Mouse (Mus musculus) forebrain, embryonic 11.5 days (tissue): ENCODE results near the gene Tmem81. TPM values are rescaled to one million over a fixed set of nuclear protein-coding genes. Genes with fewer than 3 reads are reported as not detected.
"Not testable (repeated sequence)": the region's sequence is repeated elsewhere in the genome, so short reads cannot be mapped to it uniquely, and the experiment has no call there.

ENCODE experiments used
- ATAC-seq: fragments of 200-750 bp; cut with Nextera tagmentation; replicated peaks from 2 replicates; pipeline ENCODE4 v1.8.0; 2017; ENCODE audit warnings: moderate TSS enrichment; ENCODE audit not compliant: low FRiP score
- DNase-seq: peaks from one replicate; pipeline ENCODE4 v3.0.0-alpha.2; 2017; ENCODE audit warnings: low spot score
- H3K27ac ChIP-seq: fragments of 300-500 bp; sonication (generic); 2 replicates; pipeline ENCODE4 v1.5.1; 2014; ENCODE audit warnings: low read depth, low read length
- H3K27me3 ChIP-seq: fragments of 300-500 bp; sonication (generic); 2 replicates; pipeline ENCODE4 v1.6.1; 2014; ENCODE audit warnings: mild to moderate bottlenecking, low read length, mixed read lengths; ENCODE audit not compliant: control insufficient read depth, insufficient read depth
- H3K36me3 ChIP-seq: fragments of 300-500 bp; sonication (generic); 2 replicates; pipeline ENCODE4 v1.6.1; 2014; ENCODE audit warnings: mild to moderate bottlenecking, low read length, moderate library complexity, mixed read lengths; ENCODE audit not compliant: control insufficient read depth, insufficient read depth
- H3K4me1 ChIP-seq: fragments of 300-500 bp; sonication (generic); replicated peaks from 2 replicates; pipeline ENCODE4 v1.6.1; 2014; ENCODE audit warnings: low read length, mixed read lengths; ENCODE audit not compliant: control insufficient read depth, insufficient read depth
- H3K4me2 ChIP-seq: fragments of 300-500 bp; sonication (generic); 2 replicates; pipeline ENCODE4 v1.6.1; 2014; ENCODE audit warnings: low read depth, mild to moderate bottlenecking, low read length, moderate library complexity, mixed read lengths; ENCODE audit not compliant: severe bottlenecking
- H3K4me3 ChIP-seq: fragments of 300-500 bp; sonication (generic); 2 replicates; pipeline ENCODE4 v1.5.1; 2014; ENCODE audit warnings: low read depth, low read length
- H3K9ac ChIP-seq: fragments of 300-500 bp; sonication (generic); 2 replicates; pipeline ENCODE4 v1.6.1; 2014; ENCODE audit warnings: low read length
- H3K9me3 ChIP-seq: fragments of 300-500 bp; sonication (generic); 2 replicates; pipeline ENCODE4 v1.6.1; 2016; ENCODE audit warnings: low read length, mixed read lengths; ENCODE audit not compliant: control insufficient read depth
- WGBS: fragments of 180-500 bp; shearing (Covaris S2); extraction: QIAGEN DNeasy Blood & Tissue Kit; methylation state at CpG from one replicate; pipeline ENCODE4 v1.1.7; 2014; 5-methylcytosine and 5-hydroxymethylcytosine counted together
- polyA plus RNA-seq: library from polyadenylated mRNA; unstranded; fragments of >200 nt; fragmentation: Nextera tagmentation; extraction: Ambion mirVana; gene quantifications from 2 replicates; pipeline ENCODE4 v1.2.1, GENCODE M21; 2014

Gene Tmem81
- polyA plus RNA-seq = 1.1 and 1.3 TPM in 2 replicates

DNA sequence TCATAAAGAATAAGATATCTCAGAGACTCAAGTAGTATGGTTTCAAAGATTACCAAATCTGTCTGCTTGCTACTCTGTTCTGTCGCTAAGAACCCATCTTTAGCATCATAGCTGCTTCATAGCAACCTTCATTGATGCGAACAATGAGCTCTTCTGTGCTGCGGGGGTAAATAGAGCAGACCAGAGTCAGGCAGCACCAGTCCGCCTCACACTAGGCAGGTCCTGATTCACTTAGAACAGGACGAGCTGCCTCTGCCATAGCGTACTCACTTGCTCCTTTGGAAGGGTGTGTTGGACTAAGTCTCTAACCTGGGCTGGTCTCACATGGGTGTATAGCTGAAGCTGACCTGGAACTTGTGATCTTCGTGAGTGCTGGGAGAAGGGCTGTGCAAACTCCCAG lies at the start of gene Tmem81:
TSS of gene Tmem81 (plus strand) at position 173 of the 400 bp plus-strand sequence.
- Histone ChIP-seq H3K36me3 (peaks cover 7% of the 10 kb centered on the region), H3K4me3 (no peak within 1 kb of the TSS)

DNA sequence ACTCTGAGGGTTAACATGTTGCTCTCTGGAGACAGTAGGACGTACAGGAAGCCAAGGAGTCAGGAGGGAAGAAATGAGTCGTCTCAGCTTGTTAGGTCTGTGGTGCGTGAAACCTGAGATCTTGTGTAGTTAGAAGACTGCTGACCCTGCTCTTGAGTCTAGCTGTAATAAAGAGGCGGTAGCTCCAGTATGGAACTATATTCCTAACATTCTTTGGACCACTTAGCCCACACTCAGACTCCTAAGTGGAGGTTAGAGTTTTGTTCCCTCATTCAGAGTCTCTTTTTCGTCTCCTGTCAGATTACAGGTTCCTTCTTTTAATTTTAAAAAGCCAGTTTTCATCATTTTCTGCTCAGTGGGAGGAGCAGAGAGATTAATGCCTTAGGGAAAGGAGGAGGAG lies 41.4 kb upstream of the Tmem81 start:
- no peak overlapping the region for H3K4me2 ChIP-seq
- H3K4me1 ChIP-seq = no peaks in the 10 kb centered on the region
- H3K36me3 ChIP-seq = no peaks in the 10 kb centered on the region; the same call in 1 of the 2 replicates
- H3K9me3 ChIP-seq = no peaks in the 10 kb centered on the region
- H3K27ac ChIP-seq = no peak overlapping the region
- DNase-seq (no peak), ATAC-seq (no peak)
- H3K27me3 ChIP-seq = no peaks in the 10 kb centered on the region
- no peak overlapping the region for H3K9ac ChIP-seq
- 84% methylated on average over 5 of the region's 5 CpGs for WGBS
- H3K4me3 ChIP-seq = no peak overlapping the region

More for the DNA sequence above, at the start of gene Tmem81:
- Histone ChIP-seq H3K27ac (no peak within 1 kb of the TSS), H3K9me3 (no peaks in the 10 kb centered on the region), H3K4me2 (no peak within 1 kb of the TSS), H3K27me3 (no peaks in the 10 kb centered on the region), H3K4me1 (no peaks in the 10 kb centered on the region), H3K9ac (no peak within 1 kb of the TSS)
- no peak for ATAC-seq
- no peak for DNase-seq
- 91% methylated on average over 7 of the region's 7 CpGs for WGBS

DNA sequence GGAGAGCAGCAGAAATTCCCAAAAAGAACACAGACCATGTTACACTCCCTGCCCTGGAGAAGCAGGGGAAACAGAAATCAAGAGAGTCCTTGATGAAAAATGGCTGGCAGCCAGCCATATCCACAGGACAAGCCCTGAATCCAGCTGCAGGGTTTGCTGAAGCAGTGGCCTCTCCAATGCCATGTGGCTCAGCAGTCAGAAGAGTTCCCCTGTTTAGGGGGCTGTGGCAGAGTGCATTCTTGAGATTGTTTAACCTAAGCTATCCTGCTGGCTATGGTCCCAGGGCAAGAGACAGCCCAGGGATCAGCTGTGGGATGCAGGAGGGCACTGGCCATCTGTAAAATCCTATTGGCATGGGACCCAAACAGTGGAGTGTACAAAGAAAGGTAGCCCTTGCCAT lies 37.1 kb upstream of the Tmem81 start:
- Histone ChIP-seq H3K27me3 (no peaks in the 10 kb centered on the region), H3K9me3 (no peaks in the 10 kb centered on the region), H3K27ac (no peak overlapping the region), H3K4me2 (no peak overlapping the region), H3K9ac (no peak overlapping the region), H3K36me3 (no peaks in the 10 kb centered on the region), H3K4me3 (no peak overlapping the region), H3K4me1 (no peaks in the 10 kb centered on the region)
- ATAC-seq (no peak), DNase-seq (no peak)

DNA sequence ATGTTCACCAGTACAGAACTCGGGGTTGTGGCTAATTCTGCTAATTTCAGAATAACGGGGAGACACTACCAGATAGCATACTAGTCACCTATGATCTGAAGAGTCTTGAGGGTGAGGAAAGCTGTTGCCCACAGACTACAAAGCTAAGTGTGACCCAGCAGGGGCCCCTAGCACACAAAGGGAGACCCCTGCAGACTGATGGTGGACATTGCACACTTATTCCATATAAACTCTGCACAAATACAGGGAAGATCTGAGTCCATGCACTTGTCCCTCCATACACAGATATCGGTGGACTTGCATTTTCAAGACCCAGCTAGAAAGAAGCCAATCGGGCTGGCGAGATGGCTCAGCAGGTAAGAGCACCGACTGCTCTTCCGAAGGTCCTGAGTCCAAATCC lies 36.5 kb upstream of the Tmem81 start:
- Histone ChIP-seq H3K4me2 (no peak overlapping the region), H3K9ac (no peak overlapping the region), H3K36me3 (no peaks in the 10 kb centered on the region), H3K4me3 (no peak overlapping the region), H3K27ac (no peak overlapping the region), H3K4me1 (no peaks in the 10 kb centered on the region), H3K27me3 (no peaks in the 10 kb centered on the region), H3K9me3 (no peaks in the 10 kb centered on the region)
- DNase-seq (no peak), ATAC-seq (no peak)
- WGBS = 94% methylated on average over 7 of the region's 7 CpGs

DNA sequence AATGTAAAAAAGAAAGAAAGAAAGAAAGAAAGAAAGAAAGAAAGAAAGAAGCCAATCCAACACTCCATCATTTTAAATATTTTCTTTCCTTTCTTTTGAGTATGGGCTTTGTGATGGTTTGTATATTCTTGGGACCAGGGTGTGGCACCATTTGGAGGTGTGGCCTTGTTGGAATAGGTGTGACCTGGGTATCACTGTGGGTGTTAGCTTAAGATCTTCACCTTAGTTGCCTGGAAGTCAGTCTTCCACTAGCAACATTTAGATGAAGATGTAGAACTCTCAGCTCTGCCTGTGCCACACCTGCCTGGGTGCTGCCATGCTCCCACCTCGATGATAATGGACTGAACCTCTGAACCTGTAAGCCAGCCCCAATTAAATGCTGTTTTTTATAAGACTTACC lies 36.0 kb upstream of the Tmem81 start:
- ATAC-seq, H3K9me3 ChIP-seq, H3K4me2 ChIP-seq, H3K36me3 ChIP-seq, H3K9ac ChIP-seq, DNase-seq, H3K27me3 ChIP-seq, H3K27ac ChIP-seq, H3K4me1 ChIP-seq, H3K4me3 ChIP-seq: not testable (repeated sequence)
- whole genome bisulfite sequencing = 93% methylated on average over 1 of the region's 1 CpGs

DNA sequence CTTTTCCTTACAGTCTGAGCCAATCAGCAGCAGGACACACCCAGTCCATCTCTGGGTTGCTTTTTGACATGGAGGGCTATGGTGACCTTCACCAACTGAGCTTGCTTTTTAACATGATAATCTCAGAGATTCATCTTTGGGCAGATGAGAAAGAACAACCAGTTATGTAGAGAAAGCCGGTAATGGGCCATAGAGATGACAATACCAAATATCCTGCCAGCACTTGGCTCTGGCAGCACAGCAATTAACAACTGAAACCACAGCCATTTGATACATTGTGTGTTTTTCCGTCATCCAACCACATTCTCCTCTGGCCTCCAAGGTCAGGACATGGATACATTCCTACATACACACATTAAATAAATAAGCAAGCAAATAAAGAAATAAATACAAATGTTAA lies 35.0 kb upstream of the Tmem81 start:
- DNase-seq (no peak), ATAC-seq (no peak)
- Histone ChIP-seq H3K36me3 (no peaks in the 10 kb centered on the region), H3K9me3 (no peaks in the 10 kb centered on the region), H3K4me3 (no peak overlapping the region), H3K4me2 (no peak overlapping the region), H3K27ac (no peak overlapping the region), H3K9ac (no peak overlapping the region), H3K27me3 (no peaks in the 10 kb centered on the region), H3K4me1 (peaks cover 2% of the 10 kb centered on the region; the same call in 1 of the 2 replicates)
- WGBS = 88% methylated on average over 2 of the region's 2 CpGs

DNA sequence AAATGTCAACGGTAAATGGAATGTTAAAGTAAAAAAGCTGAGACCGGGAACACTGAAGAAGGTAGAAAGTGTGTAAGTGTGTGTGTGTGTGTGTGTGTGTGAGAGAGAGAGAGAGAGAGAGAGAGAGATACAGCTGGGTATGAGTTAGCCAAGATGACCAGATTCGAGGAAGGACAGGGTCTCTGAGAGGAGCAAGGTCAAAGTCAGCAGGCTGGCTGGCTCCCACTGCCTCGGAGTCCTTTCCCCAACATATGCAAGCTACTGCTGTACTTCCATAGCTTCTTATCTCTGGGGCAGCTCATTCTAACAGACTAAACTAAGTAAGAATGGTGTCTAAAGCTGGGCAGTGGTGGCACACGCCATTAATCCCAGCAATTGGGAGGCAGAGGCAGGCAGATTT lies 34.5 kb upstream of the Tmem81 start:
- peaks cover 2% of the 10 kb centered on the region; the same call in 1 of the 2 replicates for H3K4me1 ChIP-seq
- no peak for ATAC-seq
- H3K36me3 ChIP-seq = no peaks in the 10 kb centered on the region
- H3K4me2 ChIP-seq = no peak overlapping the region
- H3K27me3 ChIP-seq = no peaks in the 10 kb centered on the region
- WGBS = 92% methylated on average over 5 of the region's 5 CpGs
- DNase-seq = no peak
- no peak overlapping the region for H3K4me3 ChIP-seq
- no peak overlapping the region for H3K9ac ChIP-seq
- H3K27ac ChIP-seq = no peak overlapping the region
- H3K9me3 ChIP-seq = no peaks in the 10 kb centered on the region

DNA sequence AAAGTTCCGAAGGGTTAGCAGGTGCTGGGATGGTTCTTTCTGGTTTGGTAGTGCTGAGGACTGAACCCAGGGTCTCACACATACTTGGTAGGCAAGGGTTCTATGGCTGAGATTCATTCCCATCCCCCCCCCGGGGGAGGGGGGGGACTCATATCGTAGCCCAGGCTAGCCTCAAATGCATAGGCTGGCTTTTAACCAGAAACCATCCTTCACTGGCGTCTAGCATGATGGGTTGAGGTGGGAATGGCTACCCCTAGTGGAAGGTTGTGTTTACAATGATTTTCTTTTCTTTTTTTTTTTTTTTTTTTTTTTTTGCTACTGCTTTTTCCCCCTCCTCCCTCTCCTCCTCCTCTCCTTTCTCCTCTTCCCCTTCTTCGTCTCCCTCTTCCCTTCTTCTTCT lies 33.5 kb upstream of the Tmem81 start:
- WGBS = 53% methylated on average over 5 of the region's 5 CpGs
- no peaks in the 10 kb centered on the region for H3K9me3 ChIP-seq
- H3K4me2 ChIP-seq = no peak overlapping the region
- H3K9ac ChIP-seq = no peak overlapping the region
- no peak overlapping the region for H3K27ac ChIP-seq
- H3K27me3 ChIP-seq = no peaks in the 10 kb centered on the region
- no peak for ATAC-seq
- no peak for DNase-seq
- peaks cover 2% of the 10 kb centered on the region; the same call in 1 of the 2 replicates for H3K4me1 ChIP-seq
- H3K4me3 ChIP-seq = no peak overlapping the region
- no peaks in the 10 kb centered on the region for H3K36me3 ChIP-seq

DNA sequence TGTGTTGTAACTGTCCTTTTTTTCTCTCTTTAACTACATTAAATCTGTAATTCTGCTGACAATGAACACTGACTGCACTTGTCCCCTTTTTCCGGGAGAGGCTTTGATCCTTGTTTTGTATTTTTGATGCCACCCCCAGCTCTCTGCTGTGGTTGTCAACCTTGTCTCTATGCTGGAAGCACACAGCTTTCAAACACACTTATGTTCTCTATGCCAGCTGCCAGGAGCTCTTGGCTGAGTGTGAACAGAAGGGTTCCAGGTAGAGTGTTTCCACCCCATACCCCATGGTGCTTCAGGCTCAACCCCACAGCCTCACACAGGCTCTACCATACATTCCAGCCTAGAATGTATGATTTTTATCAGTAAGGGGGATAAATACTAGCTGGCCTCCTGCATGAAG lies 31.5 kb upstream of the Tmem81 start:
- Histone ChIP-seq H3K9me3 (no peaks in the 10 kb centered on the region), H3K9ac (no peak overlapping the region), H3K27ac (no peak overlapping the region), H3K36me3 (no peaks in the 10 kb centered on the region), H3K4me3 (no peak overlapping the region), H3K4me1 (peaks cover 2% of the 10 kb centered on the region; the same call in 1 of the 2 replicates), H3K4me2 (no peak overlapping the region), H3K27me3 (no peaks in the 10 kb centered on the region)
- WGBS = 86% methylated on average over 1 of the region's 1 CpGs
- ATAC-seq = no peak
- DNase-seq = no peak
